Mouse (Mus musculus) CD4-positive helper T cell, adult 2 months (primary cell): ENCODE measurements around the gene Togaram2.
"Not testable (repeated sequence)": the region's sequence is repeated elsewhere in the genome, so short reads cannot be mapped to it uniquely, and the experiment has no call there.

Experiments
- DNase-seq: peaks from one replicate; pipeline ENCODE4 v3.0.0-alpha.2; 2012; ENCODE audit warnings: low read depth, missing footprints, low spot score

Togaram2 gene

DNA sequence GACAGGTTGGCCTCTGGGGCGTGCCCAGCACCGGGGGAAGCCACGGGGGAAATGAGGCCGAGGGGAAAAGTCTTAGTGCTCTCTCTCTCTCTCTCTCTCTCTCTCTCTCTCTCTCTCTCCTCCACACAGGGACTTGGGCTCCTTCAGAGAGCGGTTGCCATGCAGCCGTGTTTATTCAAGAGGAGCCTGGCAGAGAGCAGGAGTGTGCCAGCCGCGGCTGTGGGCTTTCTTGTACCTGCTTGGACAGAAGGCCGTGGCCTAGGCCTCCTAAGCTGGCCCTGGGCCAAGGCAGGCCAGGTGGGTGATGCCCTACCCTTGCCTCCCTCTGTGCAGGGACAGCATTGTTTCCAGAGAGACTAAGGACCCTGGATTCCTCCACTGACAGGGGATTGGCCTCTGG is at the start of gene Togaram2:
TSS of gene Togaram2 (plus strand) at position 170 of the 400 bp plus-strand sequence.
- no peak for DNase-seq

DNA sequence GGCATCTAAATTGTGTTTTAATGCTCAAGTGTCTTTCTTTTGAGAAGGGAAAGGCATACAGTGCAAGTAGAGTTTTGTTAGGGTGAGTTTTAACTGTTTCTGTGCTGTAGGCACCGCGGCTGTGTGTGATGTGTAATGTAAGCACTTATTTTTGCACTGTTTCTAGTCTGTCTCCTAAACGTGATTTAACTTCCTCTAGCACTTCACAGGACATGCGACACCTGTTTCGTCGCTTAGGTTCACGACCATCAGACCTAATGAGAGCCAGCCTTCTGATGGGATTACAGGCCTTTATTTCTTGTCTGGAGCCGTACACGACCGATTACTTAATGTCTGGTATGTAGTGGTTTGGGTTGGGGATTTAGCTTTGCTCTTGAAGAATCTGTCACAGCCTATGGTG is 41.3 kb upstream of the Togaram2 start:
- DNase-seq, result no peak

DNA sequence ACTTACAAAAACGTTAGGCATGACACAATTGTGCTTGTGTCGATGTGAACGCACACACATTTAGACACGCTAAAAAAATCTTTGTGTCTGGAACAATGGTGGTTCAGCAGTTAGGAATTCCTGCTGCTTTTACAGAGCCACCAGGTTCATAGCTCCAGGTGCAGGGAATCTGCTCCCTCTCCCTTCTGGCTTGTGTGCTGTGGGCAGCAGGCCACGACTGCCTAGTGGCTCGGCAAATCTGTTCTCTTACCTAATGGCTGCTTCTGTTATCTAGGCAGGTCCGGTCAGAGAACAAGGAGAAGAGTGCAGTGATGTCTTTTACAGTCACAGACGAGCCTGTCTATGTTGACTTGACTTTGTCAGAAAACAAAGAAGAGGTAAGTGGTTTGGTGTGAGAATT is 39.7 kb upstream of the Togaram2 start:
- DNase-seq, result no peak

DNA sequence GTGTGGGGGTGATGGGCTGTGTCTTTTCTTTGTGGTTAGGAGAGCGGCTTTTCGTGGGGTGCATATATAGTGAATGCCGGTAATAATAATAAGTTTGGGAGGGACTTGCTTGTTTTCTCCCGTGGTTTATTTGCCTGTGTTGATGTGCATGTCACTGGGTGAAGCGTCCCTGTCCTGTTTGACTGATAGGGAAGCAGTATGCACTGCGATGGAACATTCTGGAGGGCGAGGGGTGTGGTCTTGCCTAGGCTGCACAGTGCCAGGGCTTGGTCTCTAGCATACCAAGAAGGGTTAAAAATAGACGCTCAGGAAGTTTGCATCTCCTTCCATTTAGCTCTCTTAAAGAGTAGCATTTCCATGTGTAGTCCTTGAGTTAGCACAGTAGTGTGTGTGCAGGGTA is 36.3 kb upstream of the Togaram2 start:
- DNase-seq, result no peak

DNA sequence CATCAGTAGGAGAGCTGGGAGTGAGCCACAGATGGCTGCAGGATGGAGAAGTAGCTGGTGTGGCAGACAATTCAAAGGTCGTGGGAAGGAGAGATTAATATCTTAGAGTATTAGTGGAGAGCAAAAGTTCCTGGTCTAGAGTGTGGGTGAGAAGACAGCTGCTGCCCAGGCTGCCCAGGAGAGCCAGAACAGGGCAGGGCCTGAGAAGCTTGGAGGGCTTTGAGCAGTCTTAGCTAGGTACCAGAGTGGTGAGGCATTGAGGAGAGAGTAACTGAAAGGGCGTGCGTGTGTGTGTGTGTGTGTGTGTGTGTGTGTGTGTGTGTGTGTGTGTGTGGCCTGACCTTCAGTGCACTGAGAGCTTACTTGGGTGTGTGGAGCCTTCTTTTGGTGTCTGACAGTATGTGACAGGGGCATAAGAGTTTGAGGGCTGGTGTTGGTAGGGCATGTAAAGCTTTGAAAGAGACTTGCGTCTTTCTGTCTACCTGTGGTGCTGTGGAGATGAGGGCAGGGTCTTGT is 35.3 kb upstream of the Togaram2 start:
- DNase-seq, result no peak

DNA sequence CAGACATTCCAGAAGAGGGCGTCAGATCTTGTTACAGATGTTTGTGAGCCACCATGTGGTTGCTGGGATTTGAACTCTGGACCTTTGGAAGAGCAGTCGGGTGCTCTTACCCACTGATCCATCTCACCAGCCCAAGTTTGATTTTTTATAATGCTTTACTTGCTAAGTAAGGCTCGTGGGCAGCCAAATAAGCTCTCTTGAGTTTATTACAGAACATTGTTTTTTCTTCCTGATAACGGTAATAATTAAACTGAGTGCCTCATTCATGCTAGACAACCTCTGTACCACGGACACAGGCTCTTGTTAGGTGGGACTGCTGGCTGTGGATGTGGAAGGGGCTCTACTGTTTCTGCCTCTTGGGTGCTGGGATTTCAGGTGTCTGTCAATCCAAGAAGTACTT is 34.0 kb upstream of the Togaram2 start:
- DNase-seq, result not testable (repeated sequence)

DNA sequence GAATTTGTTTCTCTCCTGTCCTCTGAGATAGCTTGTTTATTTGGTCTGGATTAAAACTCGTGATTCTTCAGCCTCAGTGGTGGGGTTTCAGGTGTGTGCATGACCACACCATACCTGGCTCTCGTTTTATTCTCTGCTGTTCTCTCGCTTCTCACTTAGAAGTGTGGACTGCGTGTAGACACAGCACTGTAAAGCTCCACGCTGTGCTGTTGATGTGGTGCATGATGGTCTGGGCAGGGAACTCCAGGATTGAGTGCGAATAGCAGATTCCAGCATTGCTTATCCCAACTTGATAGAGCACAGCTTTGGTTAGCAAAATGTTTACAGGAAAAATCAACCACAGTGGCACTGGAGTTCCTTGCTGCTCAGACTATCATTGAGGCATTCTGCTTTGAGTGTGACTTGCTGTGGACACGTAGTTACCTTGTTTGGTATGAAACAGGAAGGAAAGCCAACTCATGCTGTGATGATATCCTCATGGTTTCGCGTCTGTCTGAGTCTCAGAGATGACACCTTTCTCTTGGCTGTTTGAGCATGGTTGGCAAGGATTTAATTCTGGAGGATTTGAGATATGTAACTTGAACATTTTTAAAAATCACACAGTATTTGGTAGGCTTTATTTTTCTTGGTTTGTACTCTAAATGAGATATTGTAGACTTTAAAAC is 32.5 kb upstream of the Togaram2 start:
- DNase-seq, result no peak

DNA sequence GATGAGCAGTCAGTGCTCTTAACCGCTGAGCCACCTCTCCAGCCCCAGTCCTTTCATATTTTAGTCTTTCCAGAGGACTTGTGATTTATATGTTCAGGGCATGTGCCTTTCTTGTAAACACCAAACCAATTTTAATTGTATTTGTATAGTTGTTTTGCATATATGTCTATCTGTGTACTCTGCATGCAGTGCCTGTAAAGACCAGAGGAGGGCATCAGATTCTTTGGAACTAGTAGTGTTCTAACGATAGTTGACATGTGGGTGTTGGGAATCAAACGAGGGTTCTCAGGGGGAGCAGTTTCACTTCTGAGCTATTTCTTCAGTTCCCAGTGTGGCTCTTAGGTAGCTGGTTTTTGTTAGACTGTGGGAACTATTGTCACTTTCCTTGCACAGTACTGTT is 30.9 kb upstream of the Togaram2 start:
- peak; percentile 7 for DNase-seq

DNA sequence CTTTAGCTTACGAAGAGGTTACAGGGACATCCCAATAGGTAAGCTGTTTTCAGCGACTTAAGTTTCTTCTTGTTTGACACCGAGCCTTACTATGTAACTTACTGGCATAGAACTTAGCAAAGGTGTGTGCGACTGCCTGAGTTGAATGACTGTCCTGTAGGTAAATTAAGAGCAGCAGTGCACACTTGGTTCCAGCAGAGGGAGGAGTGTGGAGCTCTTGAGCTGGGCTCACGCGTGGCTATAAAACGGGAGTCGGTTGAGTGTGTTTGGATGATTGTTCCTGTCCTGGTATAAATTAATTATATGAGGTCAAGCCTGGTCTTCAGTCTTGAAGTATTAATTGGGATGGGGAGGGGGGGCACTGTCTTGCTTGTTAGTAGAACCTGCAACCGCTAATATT is 23.1 kb upstream of the Togaram2 start:
- no peak for DNase-seq

DNA sequence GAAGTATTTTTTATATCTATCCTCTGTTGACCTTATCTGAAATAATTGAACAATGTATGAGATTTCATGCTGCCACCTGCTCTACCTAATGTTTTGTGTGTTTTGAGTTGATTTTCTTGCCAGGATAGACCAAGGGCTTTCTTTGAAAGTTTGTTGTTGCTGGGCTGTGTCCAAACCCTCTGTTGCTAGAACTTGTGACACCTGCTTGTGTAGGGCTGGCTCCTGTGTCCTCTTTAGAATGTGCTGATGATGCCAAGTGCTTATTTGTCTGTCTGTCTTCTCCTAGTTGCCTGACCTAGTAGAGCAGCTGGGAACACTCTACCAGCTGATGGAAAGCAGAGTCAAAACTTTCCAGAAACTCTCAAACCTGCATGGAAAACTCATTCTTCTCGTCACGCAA is 20.6 kb upstream of the Togaram2 start:
- no peak for DNase-seq

DNA sequence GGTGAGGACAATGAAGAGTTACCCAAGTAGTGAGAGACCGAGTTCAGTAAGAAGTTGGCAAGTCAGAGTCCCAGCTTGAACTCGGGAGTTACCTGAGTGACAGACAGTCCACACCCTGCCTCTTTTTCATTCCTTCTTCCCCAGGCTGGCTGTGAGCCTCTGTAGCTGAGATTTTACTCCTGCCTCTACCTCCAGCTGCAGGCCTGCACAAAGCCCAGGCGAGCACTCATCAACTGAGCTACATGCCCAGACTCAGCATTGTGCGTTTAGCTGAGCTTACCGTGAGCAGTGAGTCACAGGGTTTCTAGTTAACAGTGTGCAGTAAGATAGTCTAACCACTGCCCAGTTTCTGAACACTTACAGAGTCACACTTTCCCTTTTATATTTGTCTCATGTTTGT is 20.1 kb upstream of the Togaram2 start:
- no peak for DNase-seq

DNA sequence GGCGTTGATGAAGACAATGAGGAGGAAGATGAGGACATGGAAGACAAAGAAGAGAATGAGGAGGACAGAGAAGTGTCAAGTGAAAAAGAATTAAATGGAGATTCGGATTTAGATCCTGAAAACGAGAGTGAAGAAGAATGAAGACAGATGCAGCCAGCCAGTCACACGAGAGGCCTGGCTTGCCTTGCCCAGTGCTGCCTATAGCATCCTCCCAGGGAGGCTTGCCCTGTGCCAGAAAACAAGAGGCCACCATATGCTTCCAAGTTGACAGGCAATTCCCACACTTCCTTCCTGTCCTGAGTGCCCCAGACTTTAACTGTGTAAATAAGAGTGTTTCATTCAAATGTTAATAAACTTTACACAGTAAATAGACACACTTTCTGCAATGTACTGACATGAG is 15.5 kb upstream of the Togaram2 start:
- no peak for DNase-seq

DNA sequence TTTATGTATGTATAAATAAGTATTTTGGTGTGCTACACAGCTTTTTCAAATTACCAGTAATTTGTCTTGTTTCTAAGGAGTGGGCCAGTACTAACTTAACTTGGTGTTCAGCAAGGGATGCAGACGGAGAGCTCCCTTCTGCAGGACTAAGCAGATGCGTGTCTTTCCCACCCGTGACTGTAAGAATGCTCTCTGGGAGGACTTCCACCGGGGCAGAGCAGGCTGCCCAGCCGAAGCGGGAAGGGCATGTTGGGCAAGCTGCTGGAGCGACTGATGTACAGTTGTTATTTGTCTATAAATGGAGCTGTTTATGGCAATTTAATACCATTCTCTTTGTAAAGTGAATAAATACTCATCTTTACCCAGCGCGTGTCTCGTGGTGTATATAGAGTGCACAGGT is 14.4 kb upstream of the Togaram2 start:
- no peak for DNase-seq

DNA sequence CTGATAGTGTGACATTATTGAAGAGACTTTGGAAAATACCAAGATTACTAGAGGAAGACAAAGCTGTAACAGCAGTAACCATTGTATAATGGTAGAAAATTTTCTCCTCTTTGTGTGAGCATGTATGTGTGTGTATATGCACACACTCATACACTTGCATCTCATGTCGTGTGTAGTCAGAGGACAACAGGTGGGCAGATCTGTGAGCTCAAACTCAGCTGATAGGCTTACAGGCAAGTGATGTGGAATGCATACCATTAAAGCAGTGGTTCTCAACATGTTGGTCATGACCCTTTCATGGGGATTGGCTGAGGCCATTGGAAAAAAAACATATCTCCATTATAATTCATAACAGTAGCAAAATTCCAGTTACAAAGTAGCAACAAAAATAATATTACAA is 12.7 kb upstream of the Togaram2 start:
- no peak for DNase-seq

DNA sequence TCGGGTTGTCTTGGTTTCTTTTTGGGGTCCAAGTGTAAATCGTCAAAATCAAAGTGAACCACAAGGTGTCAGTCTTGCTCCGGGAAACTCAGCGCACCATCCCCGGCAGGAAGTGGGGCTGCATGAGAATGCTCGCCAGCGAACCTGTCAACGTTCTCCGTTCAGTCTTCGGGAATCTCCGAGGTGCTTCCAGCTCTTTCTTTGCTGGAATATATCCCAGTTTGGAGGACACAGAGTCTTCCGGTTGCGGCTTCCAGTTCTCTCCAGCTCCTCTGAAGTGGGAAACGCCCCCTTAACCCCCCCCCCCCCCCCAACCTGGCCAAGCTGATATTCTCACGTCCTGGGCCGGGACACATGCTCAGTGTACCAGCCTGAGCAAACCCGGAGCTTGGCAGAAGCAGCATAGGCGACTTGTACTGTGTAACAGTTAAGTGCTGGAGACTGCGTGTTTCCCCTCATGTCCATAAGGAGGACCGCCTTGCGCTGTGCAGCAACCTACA is 10.3 kb upstream of the Togaram2 start:
- peak; percentile 66 for DNase-seq

DNA sequence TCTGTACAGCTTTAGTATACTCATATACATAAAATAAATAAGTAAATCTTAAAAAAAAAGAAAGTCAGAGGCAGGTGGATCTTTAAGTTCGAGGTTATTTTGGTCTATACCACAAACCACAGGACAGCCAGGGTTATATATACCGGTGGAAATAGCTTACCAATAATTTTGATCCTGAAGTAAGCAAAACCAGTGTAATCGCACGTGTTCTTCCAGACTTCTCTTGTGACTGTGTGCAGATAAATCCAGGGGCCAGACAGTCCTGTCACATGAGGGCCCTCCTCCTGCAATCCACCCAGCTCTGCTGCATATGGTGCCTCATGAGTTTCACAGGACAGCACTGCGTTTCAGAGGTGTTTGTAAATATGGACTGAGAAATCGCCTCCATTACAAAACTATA is 9.6 kb upstream of the Togaram2 start:
- no peak for DNase-seq

DNA sequence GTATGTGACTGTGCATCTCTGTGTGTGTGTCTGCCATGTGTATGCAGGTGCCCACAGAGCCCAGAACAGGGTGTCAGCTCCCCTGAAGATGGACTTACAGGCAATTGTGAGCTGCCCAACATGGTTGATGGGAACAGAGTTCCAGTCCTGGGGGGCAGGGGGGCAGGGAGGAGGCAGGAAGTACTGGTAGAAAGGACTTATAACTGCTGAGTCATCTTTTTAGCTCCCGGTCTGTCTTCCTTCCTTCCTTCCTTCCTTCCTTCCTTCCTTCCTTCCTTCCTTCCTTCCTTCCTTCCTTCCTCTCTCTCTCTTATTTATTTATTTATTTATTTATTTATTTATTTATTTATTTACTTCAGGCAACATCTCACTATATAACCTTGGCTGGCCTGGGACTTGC is 8.9 kb upstream of the Togaram2 start:
- DNase-seq, result no peak

DNA sequence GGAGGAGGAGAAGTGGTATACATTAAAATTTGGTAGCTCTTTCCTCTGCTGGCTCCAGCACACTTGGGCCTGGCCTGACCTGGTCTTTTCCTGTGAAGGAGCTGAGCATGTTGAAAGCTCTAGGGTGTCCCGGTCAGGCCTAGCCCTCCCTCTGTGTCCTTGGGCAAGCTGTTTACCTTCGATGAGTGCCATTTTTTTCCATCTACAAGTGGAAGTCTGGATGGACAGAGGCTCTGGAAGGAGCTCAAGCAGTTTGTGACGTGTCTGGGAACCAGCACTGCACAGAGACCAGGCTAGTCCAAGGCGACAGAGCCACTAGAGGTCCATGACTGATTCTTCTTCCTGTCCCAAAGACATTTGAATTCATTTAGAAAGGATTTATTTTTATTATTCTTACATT is 7.9 kb upstream of the Togaram2 start:
- DNase-seq, result no peak

DNA sequence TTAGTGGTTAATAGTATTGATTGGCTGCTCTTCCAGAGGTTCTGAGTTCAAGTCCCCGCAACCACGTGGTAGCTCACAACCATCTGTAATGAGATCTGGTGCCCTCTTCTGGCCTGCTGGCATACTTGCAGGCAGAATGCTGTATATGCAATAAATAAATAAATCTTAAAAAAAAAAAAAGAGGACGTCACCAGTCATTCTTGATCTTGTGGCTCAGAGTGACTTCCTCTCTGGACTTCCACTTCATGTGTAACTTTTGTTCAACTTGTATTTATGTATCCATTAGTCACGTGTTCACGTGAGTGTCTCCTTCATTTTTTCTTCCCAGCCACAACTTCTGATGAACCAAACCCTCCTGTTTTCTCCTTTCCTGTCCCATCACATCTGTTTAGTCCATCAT is 3.5 kb upstream of the Togaram2 start:
- no peak for DNase-seq

DNA sequence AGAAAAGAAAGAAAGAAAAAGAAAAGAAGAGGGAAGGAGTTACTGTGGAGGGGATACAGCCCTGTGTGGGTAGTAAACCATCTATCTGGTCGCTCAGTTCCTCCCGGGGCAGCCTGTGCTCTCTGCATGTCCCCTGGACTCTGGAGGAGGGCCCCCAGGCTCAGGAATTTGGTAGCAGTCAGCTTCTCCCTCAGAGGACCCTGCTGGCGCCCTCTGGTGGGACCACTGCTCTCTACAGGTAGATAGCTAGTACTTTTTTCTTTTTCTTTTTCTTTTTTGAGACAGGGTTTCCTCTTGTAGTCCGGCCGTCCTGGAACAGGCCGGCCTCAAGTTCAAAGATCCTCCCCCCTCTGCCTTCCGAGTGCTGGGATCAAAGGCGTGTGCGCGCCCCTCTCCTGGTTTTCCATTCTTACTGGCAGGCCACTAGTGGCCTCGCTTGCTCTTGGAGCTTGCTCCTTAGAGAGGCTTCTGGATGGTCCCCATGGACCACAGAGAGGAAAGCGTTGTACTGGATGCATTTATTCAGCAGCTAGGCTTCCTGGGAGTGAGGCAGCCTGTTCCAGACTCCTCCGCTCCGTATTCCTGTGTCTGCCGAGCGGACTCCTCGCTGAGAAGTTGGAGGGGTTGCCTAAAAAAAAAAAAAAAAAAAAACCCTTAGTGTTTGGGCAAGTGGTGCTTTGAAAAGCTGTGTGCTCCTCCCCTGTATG is 1.1 kb upstream of the Togaram2 start:
- DNase-seq, result peak; percentile 35

DNA sequence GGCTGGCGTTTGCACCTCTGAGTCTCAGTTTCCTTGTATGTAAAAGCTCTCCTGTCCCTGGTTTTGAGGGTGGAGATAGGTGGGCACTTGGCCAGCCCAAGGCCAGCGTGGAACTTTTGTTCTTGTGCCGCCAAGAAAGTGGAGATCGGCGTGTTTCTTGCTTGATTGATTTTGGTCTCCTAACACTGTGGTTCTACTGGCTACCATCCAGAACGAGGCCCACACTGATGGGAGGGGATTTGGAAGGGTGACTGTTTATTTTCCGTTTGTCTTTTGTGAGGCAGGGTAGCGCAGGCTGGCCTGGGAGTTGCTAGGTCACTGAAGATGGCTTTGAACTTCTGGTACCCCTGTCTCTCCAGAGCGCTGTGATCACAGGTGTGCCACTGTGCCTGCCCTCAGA is 875 bp downstream of the Togaram2 start:
- no peak for DNase-seq

DNA sequence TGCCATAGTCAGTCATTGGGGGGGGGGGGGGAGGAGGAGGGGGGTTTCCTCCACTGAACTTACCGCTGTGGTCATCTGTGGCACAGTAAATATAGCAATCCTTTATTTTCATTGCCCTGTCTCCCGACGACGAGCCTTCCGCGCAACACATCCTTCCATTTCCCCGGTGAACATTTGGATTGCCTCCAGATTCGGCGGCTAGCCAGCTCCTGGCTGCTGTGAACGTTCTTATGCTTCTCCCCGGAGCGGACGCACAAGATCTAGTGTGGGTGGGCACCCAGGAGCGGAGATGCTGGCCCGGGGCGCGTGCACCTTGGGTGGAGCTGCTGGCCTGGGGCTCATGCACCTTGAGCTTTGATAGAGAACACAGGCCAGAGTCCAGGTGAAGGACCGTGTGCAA is 1.8 kb downstream of the Togaram2 start:
- DNase-seq, result no peak

DNA sequence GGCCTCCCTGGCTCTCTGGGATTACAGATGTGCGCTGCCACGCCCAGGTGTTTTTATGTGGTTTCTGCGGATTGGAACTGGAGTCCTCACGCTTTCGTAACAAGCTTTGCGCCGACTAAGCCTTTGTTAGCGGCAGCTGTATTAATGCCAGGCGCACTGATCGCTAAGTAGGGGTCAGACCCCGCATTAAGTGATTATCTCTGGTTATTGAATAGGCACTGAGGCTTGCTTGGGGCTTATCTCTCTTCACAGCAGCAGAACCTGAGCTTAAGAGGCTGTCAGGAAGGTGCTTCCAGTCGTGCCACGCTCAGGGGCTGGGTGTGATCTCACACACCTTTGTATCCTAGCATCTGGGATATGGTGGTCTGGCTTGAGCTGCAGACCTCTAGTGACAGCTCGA is 8.6 kb downstream of the Togaram2 start:
- peak; percentile 33 for DNase-seq
